Comparison of ENCODE assay signal across 26 mouse cellular contexts in the genomic region with DNA sequence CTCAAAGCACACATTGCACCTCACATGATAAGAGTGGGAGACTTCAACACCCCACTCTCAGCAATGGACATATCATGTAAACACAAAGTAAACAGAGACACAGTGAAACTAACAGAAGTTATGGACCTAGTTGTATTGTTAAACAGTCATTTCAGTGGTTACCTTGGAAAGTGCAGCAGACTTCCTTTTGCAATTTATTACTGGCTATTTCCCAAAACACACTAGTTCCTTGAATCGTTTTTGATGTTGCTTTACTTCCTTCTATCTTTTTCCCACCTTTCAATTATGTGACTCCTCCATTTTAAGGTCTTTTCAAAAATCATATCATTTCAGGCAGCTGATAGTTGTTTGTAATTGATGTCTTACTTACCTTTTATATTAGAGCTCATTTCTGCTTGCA. TPM values are rescaled to one million over a fixed set of nuclear protein-coding genes. Genes with fewer than 3 reads are reported as not detected.
A peak's percentile ranks its signal among the peaks of the same experiment; 100 is the strongest.
DNase-seq lines count a peak whose midpoint lies in the region; ATAC-seq and TF ChIP-seq lines count a peak whose summit lies in the region.
"Had no signal": no experiment of that assay in that cellular context is flagged by ENCODE, and none has a peak within 500 bp of the region (broad histone marks: within the 10 kb centered on the region; RNA-seq: fewer than 3 reads in every experiment).

No protein-coding gene starts in this region.

- no peak for TF ChIP-seq CTCF in bone marrow macrophage, adult 2 months (IDR thresholded peaks at IDR 0.05; ENCODE audit: low read depth, low read length)

- 0% methylated on average over 1 of the region's 1 CpGs for WGBS in macrophage (ENCODE audit: missing documents)

- TF ChIP-seq POLR2A in bone marrow macrophage, adult 2 months (IDR thresholded peaks at IDR 0.05; ENCODE audit: borderline replicate concordance, low read depth, low read length), result no peak

- DNase-seq in B cell, adult 2 months, result no peak
- DNase-seq: adrenal gland, adult 2 months; adrenal gland, postnatal 25 days; cerebellum, adult 11-12 months; cerebellum, adult 9-10 months; cerebellum, postnatal 10 days; cerebellum, postnatal 25 days; embryo, embryonic 11 days had no signal

- no peak overlapping the region for H3K4me3 ChIP-seq in bone marrow macrophage, adult 2 months (ENCODE audit: insufficient read depth, low read length)
- no peak overlapping the region for H3K4me3 ChIP-seq in macrophage (ENCODE audit: inconsistent target)
- H3K4me3 ChIP-seq: embryonic facial prominence, embryonic 13.5 days; embryonic facial prominence, embryonic 15.5 days; erythroblast, embryonic 14.5 days; forebrain, embryonic 10.5 days; forebrain, embryonic 12.5 days had no signal

- H3K4me1 ChIP-seq in bone marrow macrophage, adult 2 months (ENCODE audit: control insufficient read depth, insufficient read depth, low read length), result peaks cover 11% of the 10 kb centered on the region
- H3K4me1 ChIP-seq: embryonic facial prominence, embryonic 13.5 days; embryonic facial prominence, embryonic 15.5 days; forebrain, embryonic 10.5 days; forebrain, embryonic 12.5 days had no signal

- H3K79me2 ChIP-seq in macrophage (ENCODE audit: inconsistent target), result no peaks in the 10 kb centered on the region

- no peaks in the 10 kb centered on the region for H3K36me3 ChIP-seq in macrophage (ENCODE audit: inconsistent target)
- H3K36me3 ChIP-seq: embryonic facial prominence, embryonic 13.5 days; embryonic facial prominence, embryonic 15.5 days; forebrain, embryonic 10.5 days; forebrain, embryonic 12.5 days had no signal

- peak overlapping the region; percentile 37 for H3K27ac ChIP-seq in bone marrow macrophage, adult 2 months (ENCODE audit: insufficient read depth, low read depth, low read length)
- peak overlapping the region; percentile 55 for H3K27ac ChIP-seq in macrophage
- H3K27ac ChIP-seq: embryonic facial prominence, embryonic 13.5 days; embryonic facial prominence, embryonic 15.5 days; forebrain, embryonic 10.5 days; forebrain, embryonic 12.5 days had no signal

- ATAC-seq in megakaryocyte progenitor cell, adult 5-6 weeks (replicated peaks; ENCODE audit: poor library complexity), result peak; percentile 50; the same call in 1 of the 2 replicates
- no peak for ATAC-seq in inflammation-experienced regulatory T-cells, adult 6 months
- ATAC-seq: forebrain, embryonic 14.5 days; forebrain, embryonic 16.5 days had no signal

RNA-seq across cellular contexts. Expression of a gene that starts 43.5 kb away (rescaled TPM):
- not detected in 2 replicates for polyA plus RNA-seq in bone marrow macrophage, adult 2 months (2012; ENCODE audit: insufficient read depth, insufficient read length, missing spikeins)
- under 1 TPM in 1 of 26 experiments, not detected in 25; 0.70 TPM for total RNA-seq in macrophage (2018; cell fraction: chromatin; rRNA removed)
- total RNA-seq in macrophage (2018; cell fraction: cytosol; rRNA removed), result under 1 TPM in 20 of 26 experiments, not detected in 6; 0.11 to 0.61 (median 0.24) TPM
- total RNA-seq in macrophage (2018; cell fraction: nucleus; rRNA removed), result under 1 TPM in 4 of 26 experiments, not detected in 22; 0.40 to 0.70 (median 0.53) TPM
- polyA plus RNA-seq in macrophage (2018), result 0.23 to 0.36 TPM in 2 of 3 replicates, not detected in the other
- 0.12 TPM in 1 of 2 replicates, not detected in the other for total RNA-seq in megakaryocyte progenitor cell, adult 5-6 weeks (2015)
- not detected in 2 replicates for total RNA-seq in megakaryocyte progenitor cell, adult 5-6 weeks (2017)
- polyA plus RNA-seq in inflammation-experienced regulatory T-cells, adult 6 months (2017; shearing (Covaris generic)), result not detected
- total RNA-seq: adrenal gland, adult 2 months; adrenal gland, postnatal 10 days; adrenal gland, postnatal 25 days; adrenal gland, postnatal 4 days; ES-E14; MEL had no signal
- polyA plus RNA-seq: adrenal gland, adult 2 months; C2C12; cortical plate, adult 2 months; embryonic facial prominence, embryonic 11.5 days; embryonic facial prominence, embryonic 13.5 days; embryonic facial prominence, embryonic 15.5 days; erythroblast, embryonic 14.5 days; forebrain, embryonic 10.5 days; forebrain, embryonic 12.5 days; forebrain, embryonic 14.5 days; forebrain, embryonic 16.5 days had no signal

RNA-seq across cellular contexts. Expression of a gene that starts 44.5 kb away (rescaled TPM):
- 665 and 747 TPM in 2 replicates for polyA plus RNA-seq in bone marrow macrophage, adult 2 months (2012; ENCODE audit: insufficient read depth, insufficient read length, missing spikeins)
- 1,000 to 10,000 TPM in 25 of 26 experiments, 100 to 1,000 TPM in 1; 980 to 3,396 (median 1,945) TPM for total RNA-seq in macrophage (2018; cell fraction: chromatin; rRNA removed)
- total RNA-seq in macrophage (2018; cell fraction: cytosol; rRNA removed), result 100 to 1,000 TPM; 322 to 833 (median 593) TPM
- total RNA-seq in macrophage (2018; cell fraction: nucleus; rRNA removed), result 1,000 to 10,000 TPM in 22 of 26 experiments, 100 to 1,000 TPM in 4; 882 to 3,224 (median 1,729) TPM
- 320 to 1,287 TPM (median 826 TPM) in 3 replicates for polyA plus RNA-seq in macrophage (2018)
- 196 and 241 TPM in 2 replicates for total RNA-seq in megakaryocyte progenitor cell, adult 5-6 weeks (2015)
- total RNA-seq in megakaryocyte progenitor cell, adult 5-6 weeks (2017), result 213 and 249 TPM in 2 replicates
- polyA plus RNA-seq in inflammation-experienced regulatory T-cells, adult 6 months (2017; shearing (Covaris generic)), result 100 to 1,000 TPM; 437 to 594 (median 552) TPM
